Mouse (Mus musculus): Measurements from ENCODE around the gene Setd3. TPM values are rescaled to one million over a fixed set of nuclear protein-coding genes. Genes with fewer than 3 reads are reported as not detected.
"Not testable (repeated sequence)": the region's sequence is repeated elsewhere in the genome, so short reads cannot be mapped to it uniquely, and the experiment has no call there.

The Setd3 gene
- polyA plus RNA-seq, 1 experiment from 2014 or later: 74.2 TPM

- no peak overlapping the region for H3K4me3 ChIP-seq (ENCODE audit: low read depth, low read length)
- H3K9me3 ChIP-seq (ENCODE audit: control insufficient read depth, low read depth, low read length): no peaks in the 10 kb centered on the region
- H3K9ac ChIP-seq (replicated peaks; ENCODE audit: low read depth, low read length): no peak overlapping the region
- 0 out of 2 replicates have a peak, but pooled peaks have one; percentile 37 for ATAC-seq (ENCODE audit: insufficient number of reproducible peaks, insufficient read depth, low FRiP score, low read depth)
- H3K27ac ChIP-seq (ENCODE audit: low read length): no peak overlapping the region
- H3K36me3 ChIP-seq (ENCODE audit: control insufficient read depth, insufficient read depth, low read length): peaks cover 11% of the 10 kb centered on the region; the same call in 1 of the 2 replicates
- H3K27me3 ChIP-seq (ENCODE audit: control insufficient read depth, insufficient read depth, low read length): no peaks in the 10 kb centered on the region
- no peak overlapping the region for H3K4me2 ChIP-seq (replicated peaks; ENCODE audit: low read depth, low read length)
- 47% methylated on average over 19 of the region's 19 CpGs for WGBS
- 0 out of 2 replicates have a peak, but pooled peaks cover 8% of the 10 kb centered on the region for H3K4me1 ChIP-seq (ENCODE audit: control insufficient read depth, insufficient read depth, low read length)
Observed at GRCm38 (mm10) chr12:108118902-108119531, 60.1 kb downstream of the Setd3 start.

DNA sequence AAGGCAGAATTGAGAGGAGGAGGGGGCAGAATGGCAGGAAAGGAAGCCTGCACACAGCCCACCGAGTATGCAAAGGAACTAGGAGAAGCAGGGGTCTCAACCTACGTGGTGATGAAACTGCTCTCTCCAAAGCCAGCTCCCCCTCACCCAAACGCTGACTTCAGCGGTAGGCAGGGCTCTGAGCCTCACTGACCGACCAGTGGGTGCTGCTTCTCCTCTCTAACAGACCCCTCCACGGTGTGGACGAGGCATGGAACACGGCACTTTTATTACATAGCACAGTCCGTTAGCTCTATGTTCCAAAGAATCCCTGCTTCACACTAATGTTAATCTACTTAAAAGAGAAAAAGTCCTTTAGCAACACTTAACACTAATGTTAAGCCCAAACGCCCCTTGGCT is 60.6 kb downstream of the Setd3 start:
- no peak for ATAC-seq (ENCODE audit: insufficient number of reproducible peaks, insufficient read depth, low FRiP score, low read depth)

DNA sequence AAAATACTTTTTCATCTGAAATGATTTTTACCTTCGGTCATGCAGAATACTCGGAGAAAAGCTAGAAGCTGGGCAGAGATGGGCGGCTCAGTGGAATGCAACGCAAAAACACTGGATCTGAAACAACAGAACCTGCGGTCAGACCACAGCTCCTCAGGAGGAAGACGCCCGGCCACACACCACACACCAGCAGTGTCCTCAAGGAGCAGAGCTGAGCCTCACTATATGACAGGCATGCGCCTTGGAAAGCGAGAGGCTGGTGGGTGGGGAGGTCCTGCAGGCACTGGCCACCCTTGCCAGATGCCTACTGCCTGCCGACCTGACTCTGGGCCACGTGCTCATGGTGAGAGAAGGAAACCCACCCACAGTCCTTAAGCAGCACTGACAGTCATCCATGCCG is 67.9 kb downstream of the Setd3 start:
- Histone ChIP-seq H3K27ac (ENCODE audit: low read length) (no peak overlapping the region), H3K36me3 (ENCODE audit: control insufficient read depth, insufficient read depth, low read length) (peaks cover 2% of the 10 kb centered on the region), H3K9ac (replicated peaks; ENCODE audit: low read depth, low read length) (no peak overlapping the region), H3K4me1 (ENCODE audit: control insufficient read depth, insufficient read depth, low read length) (no peaks in the 10 kb centered on the region), H3K9me3 (ENCODE audit: control insufficient read depth, low read depth, low read length) (no peaks in the 10 kb centered on the region), H3K27me3 (ENCODE audit: control insufficient read depth, insufficient read depth, low read length) (no peaks in the 10 kb centered on the region), H3K4me3 (ENCODE audit: low read depth, low read length) (no peak overlapping the region), H3K4me2 (replicated peaks; ENCODE audit: low read depth, low read length) (no peak overlapping the region)
- ATAC-seq (ENCODE audit: insufficient number of reproducible peaks, insufficient read depth, low FRiP score, low read depth): no peak
- WGBS: 83% methylated on average over 12 of the region's 12 CpGs

More for the DNA sequence above, 60.6 kb downstream of the Setd3 start:
- no peak overlapping the region for H3K9ac ChIP-seq (replicated peaks; ENCODE audit: low read depth, low read length)
- no peak overlapping the region for H3K27ac ChIP-seq (ENCODE audit: low read length)
- H3K4me2 ChIP-seq (replicated peaks; ENCODE audit: low read depth, low read length): no peak overlapping the region
- no peaks in the 10 kb centered on the region for H3K9me3 ChIP-seq (ENCODE audit: control insufficient read depth, low read depth, low read length)
- no peaks in the 10 kb centered on the region for H3K27me3 ChIP-seq (ENCODE audit: control insufficient read depth, insufficient read depth, low read length)
- peaks cover 11% of the 10 kb centered on the region; the same call in 1 of the 2 replicates for H3K36me3 ChIP-seq (ENCODE audit: control insufficient read depth, insufficient read depth, low read length)
- H3K4me1 ChIP-seq (ENCODE audit: control insufficient read depth, insufficient read depth, low read length): 0 out of 2 replicates have a peak, but pooled peaks cover 8% of the 10 kb centered on the region
- no peak overlapping the region for H3K4me3 ChIP-seq (ENCODE audit: low read depth, low read length)
- WGBS: 65% methylated on average over 10 of the region's 10 CpGs

GRCm38 (mm10) chr12:108110674-108111073 is 68.4 kb downstream of the Setd3 start:
- Histone ChIP-seq H3K4me1 (ENCODE audit: control insufficient read depth, insufficient read depth, low read length) (no peaks in the 10 kb centered on the region), H3K27me3 (ENCODE audit: control insufficient read depth, insufficient read depth, low read length) (no peaks in the 10 kb centered on the region), H3K9me3 (ENCODE audit: control insufficient read depth, low read depth, low read length) (no peaks in the 10 kb centered on the region), H3K36me3 (ENCODE audit: control insufficient read depth, insufficient read depth, low read length) (peaks cover 5% of the 10 kb centered on the region), H3K4me2 (replicated peaks; ENCODE audit: low read depth, low read length) (no peak overlapping the region), H3K27ac (ENCODE audit: low read length) (no peak overlapping the region), H3K9ac (replicated peaks; ENCODE audit: low read depth, low read length) (no peak overlapping the region), H3K4me3 (ENCODE audit: low read depth, low read length) (no peak overlapping the region)
- ATAC-seq (ENCODE audit: insufficient number of reproducible peaks, insufficient read depth, low FRiP score, low read depth): no peak
- 91% methylated on average over 3 of the region's 3 CpGs for WGBS

DNA sequence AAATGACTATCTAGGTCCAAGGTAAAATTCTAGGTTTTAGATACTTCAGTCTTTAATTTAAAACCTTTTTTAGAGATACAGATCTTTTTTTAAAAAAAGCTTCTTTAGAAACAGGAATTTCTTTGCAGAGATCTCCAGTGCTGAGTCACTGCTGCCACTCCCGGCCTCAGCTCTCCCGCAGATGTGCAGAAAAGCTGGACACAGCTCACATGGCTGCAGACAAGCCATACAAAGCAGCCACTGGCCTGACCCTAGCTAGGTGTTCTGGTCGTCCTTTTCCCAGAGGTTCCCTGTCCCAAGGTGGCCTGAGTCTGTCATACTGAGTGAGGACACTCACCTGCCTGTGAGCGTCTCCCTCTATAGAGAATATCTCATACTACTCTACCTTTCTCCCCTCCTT is 69.4 kb downstream of the Setd3 start:
- 62% methylated on average over 4 of the region's 4 CpGs for WGBS
- H3K27ac ChIP-seq (ENCODE audit: low read length): no peak overlapping the region
- no peaks in the 10 kb centered on the region for H3K27me3 ChIP-seq (ENCODE audit: control insufficient read depth, insufficient read depth, low read length)
- peaks cover 11% of the 10 kb centered on the region for H3K36me3 ChIP-seq (ENCODE audit: control insufficient read depth, insufficient read depth, low read length)
- H3K9ac ChIP-seq (replicated peaks; ENCODE audit: low read depth, low read length): no peak overlapping the region
- no peak overlapping the region for H3K4me2 ChIP-seq (replicated peaks; ENCODE audit: low read depth, low read length)
- H3K9me3 ChIP-seq (ENCODE audit: control insufficient read depth, low read depth, low read length): no peaks in the 10 kb centered on the region
- ATAC-seq (ENCODE audit: insufficient number of reproducible peaks, insufficient read depth, low FRiP score, low read depth): no peak
- no peak overlapping the region for H3K4me3 ChIP-seq (ENCODE audit: low read depth, low read length)
- no peaks in the 10 kb centered on the region for H3K4me1 ChIP-seq (ENCODE audit: control insufficient read depth, insufficient read depth, low read length)

DNA sequence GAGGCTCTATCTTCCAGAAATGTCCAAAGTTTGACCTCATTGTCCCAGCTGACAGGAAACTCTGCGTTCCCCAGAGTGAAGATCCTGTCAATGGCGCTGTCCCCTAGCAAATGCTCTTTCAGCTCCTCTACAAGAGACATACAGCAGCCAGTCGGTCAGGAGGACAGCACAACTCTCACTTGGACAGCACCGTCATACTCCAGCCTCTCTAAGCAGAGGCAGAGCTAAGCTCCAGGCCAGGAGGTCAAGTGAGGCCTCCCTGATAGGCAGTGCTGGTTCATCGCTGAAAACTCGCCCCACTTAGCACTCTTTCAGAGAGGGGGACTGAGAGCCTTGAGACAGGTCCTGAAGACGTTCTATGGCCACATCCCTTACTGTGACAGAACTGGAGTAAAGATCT is 70.5 kb downstream of the Setd3 start:
- H3K27me3 ChIP-seq (ENCODE audit: control insufficient read depth, insufficient read depth, low read length); H3K9ac ChIP-seq (replicated peaks; ENCODE audit: low read depth, low read length); H3K9me3 ChIP-seq (ENCODE audit: control insufficient read depth, low read depth, low read length); H3K4me3 ChIP-seq (ENCODE audit: low read depth, low read length); H3K27ac ChIP-seq (ENCODE audit: low read length); H3K4me1 ChIP-seq (ENCODE audit: control insufficient read depth, insufficient read depth, low read length); ATAC-seq (ENCODE audit: insufficient number of reproducible peaks, insufficient read depth, low FRiP score, low read depth); H3K4me2 ChIP-seq (replicated peaks; ENCODE audit: low read depth, low read length): not testable (repeated sequence)
- WGBS: 63% methylated on average over 7 of the region's 7 CpGs
- peaks cover 11% of the 10 kb centered on the region for H3K36me3 ChIP-seq (ENCODE audit: control insufficient read depth, insufficient read depth, low read length)

DNA sequence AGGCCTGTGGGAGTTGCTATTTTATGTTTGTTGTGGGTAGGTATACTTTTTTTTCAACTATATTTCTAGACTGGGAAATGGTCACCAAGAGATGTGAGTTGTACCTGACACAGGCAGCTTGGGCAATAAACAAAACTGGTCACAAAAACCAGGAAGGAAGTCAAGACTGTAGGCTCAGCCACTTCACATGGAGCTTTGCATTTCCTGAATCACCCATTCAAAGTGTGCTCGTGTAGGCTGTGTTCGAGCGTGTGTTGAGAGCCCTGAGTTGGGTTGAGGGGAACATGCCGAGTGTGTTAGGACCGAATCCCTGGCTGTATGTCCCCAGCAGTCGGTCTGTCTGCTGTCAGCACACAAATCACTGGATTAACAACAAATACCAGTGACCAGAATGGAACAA is 75.8 kb downstream of the Setd3 start:
- no peak for ATAC-seq (ENCODE audit: insufficient number of reproducible peaks, insufficient read depth, low FRiP score, low read depth)
- Histone ChIP-seq H3K4me3 (ENCODE audit: low read depth, low read length) (no peak overlapping the region), H3K9me3 (ENCODE audit: control insufficient read depth, low read depth, low read length) (no peaks in the 10 kb centered on the region), H3K27me3 (ENCODE audit: control insufficient read depth, insufficient read depth, low read length) (no peaks in the 10 kb centered on the region), H3K9ac (replicated peaks; ENCODE audit: low read depth, low read length) (no peak overlapping the region), H3K4me1 (ENCODE audit: control insufficient read depth, insufficient read depth, low read length) (no peaks in the 10 kb centered on the region), H3K4me2 (replicated peaks; ENCODE audit: low read depth, low read length) (no peak overlapping the region), H3K27ac (ENCODE audit: low read length) (no peak overlapping the region), H3K36me3 (ENCODE audit: control insufficient read depth, insufficient read depth, low read length) (peaks cover 11% of the 10 kb centered on the region)
- 62% methylated on average over 6 of the region's 6 CpGs for WGBS

GRCm38 (mm10) chr12:108102119-108102518 is 77.0 kb downstream of the Setd3 start:
- ATAC-seq (ENCODE audit: insufficient number of reproducible peaks, insufficient read depth, low FRiP score, low read depth): no peak
- H3K4me1 ChIP-seq (ENCODE audit: control insufficient read depth, insufficient read depth, low read length): no peaks in the 10 kb centered on the region
- no peak overlapping the region for H3K27ac ChIP-seq (ENCODE audit: low read length)
- no peak overlapping the region for H3K4me3 ChIP-seq (ENCODE audit: low read depth, low read length)
- no peak overlapping the region for H3K4me2 ChIP-seq (replicated peaks; ENCODE audit: low read depth, low read length)
- no peaks in the 10 kb centered on the region for H3K9me3 ChIP-seq (ENCODE audit: control insufficient read depth, low read depth, low read length)
- WGBS: 56% methylated on average over 2 of the region's 2 CpGs
- H3K9ac ChIP-seq (replicated peaks; ENCODE audit: low read depth, low read length): no peak overlapping the region
- peaks cover 11% of the 10 kb centered on the region for H3K36me3 ChIP-seq (ENCODE audit: control insufficient read depth, insufficient read depth, low read length)
- H3K27me3 ChIP-seq (ENCODE audit: control insufficient read depth, insufficient read depth, low read length): no peaks in the 10 kb centered on the region

DNA sequence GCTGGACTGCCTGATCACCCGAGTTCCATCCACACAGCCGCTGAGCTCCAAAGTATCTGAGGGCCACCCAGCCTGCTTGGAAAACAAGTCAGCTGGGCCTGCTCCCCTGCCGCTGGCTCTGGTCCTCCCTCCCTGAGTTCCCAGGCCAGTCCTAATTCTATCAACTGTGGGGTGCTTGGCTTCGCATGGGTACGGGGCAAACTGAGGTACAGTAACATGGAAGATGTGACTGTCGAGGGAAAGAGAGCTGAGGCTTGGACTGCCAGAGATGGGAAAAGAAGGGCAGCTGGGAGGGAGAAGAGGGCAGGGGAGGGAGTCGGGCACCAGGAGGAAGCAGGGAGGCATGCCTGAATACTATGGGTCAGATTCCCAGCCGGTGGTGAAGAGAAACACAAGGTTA is 78.9 kb downstream of the Setd3 start:
- H3K4me1 ChIP-seq (ENCODE audit: control insufficient read depth, insufficient read depth, low read length): no peaks in the 10 kb centered on the region
- H3K36me3 ChIP-seq (ENCODE audit: control insufficient read depth, insufficient read depth, low read length): peaks cover 3% of the 10 kb centered on the region; the same call in 1 of the 2 replicates
- WGBS: 71% methylated on average over 8 of the region's 8 CpGs
- no peak overlapping the region for H3K4me2 ChIP-seq (replicated peaks; ENCODE audit: low read depth, low read length)
- H3K27me3 ChIP-seq (ENCODE audit: control insufficient read depth, insufficient read depth, low read length): no peaks in the 10 kb centered on the region
- H3K27ac ChIP-seq (ENCODE audit: low read length): no peak overlapping the region
- no peaks in the 10 kb centered on the region for H3K9me3 ChIP-seq (ENCODE audit: control insufficient read depth, low read depth, low read length)
- no peak for ATAC-seq (ENCODE audit: insufficient number of reproducible peaks, insufficient read depth, low FRiP score, low read depth)
- H3K4me3 ChIP-seq (ENCODE audit: low read depth, low read length): no peak overlapping the region
- no peak overlapping the region for H3K9ac ChIP-seq (replicated peaks; ENCODE audit: low read depth, low read length)

All from stomach, embryonic 14.5 days (tissue).